Mouse (Mus musculus) A20 (cell line): Measurements from ENCODE around the gene Gm21882.
"Not testable (repeated sequence)": the region's sequence is repeated elsewhere in the genome, so short reads cannot be mapped to it uniquely, and the experiment has no call there.

Source experiments
- DNase-seq: peaks from one replicate; pipeline ENCODE4 v3.0.0-alpha.2; 2011; ENCODE audit warnings: low read depth, low spot score

Gene Gm21882

GRCm38 (mm10) chrY:40381423-40381822 is at the start of gene Gm21882:
Gm21882 (minus strand) TSS chrY:40381523.
- DNase-seq, result not testable (repeated sequence)
